Mouse (Mus musculus) limb, embryonic 14.5 days (tissue): ENCODE data around the gene Itpr2. TPM values are rescaled to one million over a fixed set of nuclear protein-coding genes. Genes with fewer than 3 reads are reported as not detected.

Experiments used
- ATAC-seq: fragments of 200-750 bp; cut with Nextera tagmentation; 2 replicates; pipeline ENCODE4 v1.8.0; 2017; ENCODE audit warnings: low read depth, moderate number of reproducible peaks, moderate TSS enrichment; ENCODE audit not compliant: low FRiP score
- DNase-seq: peaks from one replicate; pipeline ENCODE4 v3.0.0-alpha.2; 2015; ENCODE audit warnings: low spot score
- H3K27ac ChIP-seq: fragments of 300-500 bp; sonication (generic); replicated peaks from 2 replicates; pipeline ENCODE4 v1.5.1; 2014; ENCODE audit warnings: low read depth, mild to moderate bottlenecking, low read length, moderate library complexity, mixed read lengths
- H3K27me3 ChIP-seq: fragments of 300-500 bp; sonication (generic); 2 replicates; pipeline ENCODE4 v1.6.1; 2014; ENCODE audit warnings: low read length, mixed read lengths; ENCODE audit not compliant: control insufficient read depth, insufficient read depth
- H3K36me3 ChIP-seq: fragments of 300-500 bp; sonication (generic); 2 replicates; pipeline ENCODE4 v1.6.1; 2014; ENCODE audit warnings: mild to moderate bottlenecking, low read length, moderate library complexity, mixed read lengths; ENCODE audit not compliant: control insufficient read depth, insufficient read depth
- H3K4me1 ChIP-seq: fragments of 300-500 bp; sonication (generic); 2 replicates; pipeline ENCODE4 v1.6.1; 2014; ENCODE audit warnings: antibody characterized with exemption, low read length, mixed read lengths; ENCODE audit not compliant: control insufficient read depth, insufficient read depth
- H3K4me2 ChIP-seq: fragments of 300-500 bp; sonication (generic); replicated peaks from 2 replicates; pipeline ENCODE4 v1.6.1; 2014; ENCODE audit warnings: low read depth, mild to moderate bottlenecking, low read length, moderate library complexity; ENCODE audit not compliant: severe bottlenecking
- H3K4me3 ChIP-seq: fragments of 300-500 bp; sonication (generic); replicated peaks from 2 replicates; pipeline ENCODE4 v1.5.1; 2014; ENCODE audit warnings: low read length
- H3K9ac ChIP-seq: fragments of 300-500 bp; sonication (generic); 2 replicates; pipeline ENCODE4 v1.6.1; 2014; ENCODE audit warnings: mild to moderate bottlenecking, low read depth, low read length, moderate library complexity; ENCODE audit not compliant: severe bottlenecking
- H3K9me3 ChIP-seq: fragments of 300-500 bp; sonication (generic); 2 replicates; pipeline ENCODE4 v1.6.1; 2016; ENCODE audit warnings: low read length; ENCODE audit not compliant: control insufficient read depth
- POLR2A ChIP-seq: fragments of 200-500 bp; IDR thresholded peaks from 2 replicates; pipeline ENCODE4 v1.8.0; 2012; ENCODE audit warnings: inconsistent platforms, mild to moderate bottlenecking, moderate library complexity, borderline replicate concordance; ENCODE audit not compliant: insufficient read depth, insufficient read length; ENCODE audit errors: extremely low read depth
- WGBS: fragments of 180-500 bp; shearing (Covaris S2); extraction: QIAGEN DNeasy Blood & Tissue Kit; methylation state at CpG from one replicate; pipeline ENCODE4 v1.1.7; 2014; 5-methylcytosine and 5-hydroxymethylcytosine counted together
- polyA plus RNA-seq, 2 experiments: library from polyadenylated mRNA; depleted of rRNA in 1 of 2; stranded (reverse) in 1 of 2; unstranded in 1 of 2; fragments of >200 nt; fragmentation: Nextera tagmentation in 1 of 2; extraction: Ambion mirVana in 1 of 2; gene quantifications; 2 replicates each; pipeline versions ENCODE4 v1.2.1 to v1.2.3; 2012 to 2014

Gene Itpr2
- polyA plus RNA-seq, 2 experiments = 4.7 to 11.3 TPM

- Histone ChIP-seq H3K9me3 (no peaks in the 10 kb centered on the region), H3K4me3 (no peak overlapping the region), H3K27ac (no peak overlapping the region), H3K4me2 (no peak overlapping the region), H3K9ac (no peak overlapping the region), H3K36me3 (no peaks in the 10 kb centered on the region), H3K27me3 (no peaks in the 10 kb centered on the region), H3K4me1 (no peaks in the 10 kb centered on the region)
- WGBS = 72% methylated on average over 6 of the region's 6 CpGs
- no peak for DNase-seq
- ATAC-seq = no peak
- no peak for TF ChIP-seq POLR2A
Measured at GRCm38 (mm10) chr6:146515936-146516335, 13.9 kb upstream of the Itpr2 start.

DNA sequence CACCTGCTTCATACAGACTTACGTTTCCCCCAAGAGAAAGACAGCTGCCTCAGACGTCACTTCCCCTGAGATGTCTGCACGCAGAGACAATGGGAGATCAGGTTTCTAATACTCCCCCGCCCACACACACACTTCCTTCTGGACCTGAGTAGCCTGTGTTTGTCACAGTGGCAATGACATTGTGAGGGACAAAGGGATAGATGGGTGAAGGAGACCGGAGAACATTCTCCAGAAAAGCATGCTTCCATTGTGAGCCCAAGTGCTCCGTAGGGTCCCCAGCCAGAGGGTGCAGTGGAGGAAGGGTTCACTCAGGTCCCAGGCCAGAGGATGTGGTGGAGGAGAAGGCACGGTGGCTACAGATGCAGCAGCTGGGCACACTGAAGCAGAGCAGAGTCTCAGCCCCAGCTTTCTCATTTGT, 12.5 kb upstream of the Itpr2 start:
- DNase-seq (no peak), ATAC-seq (peak; percentile 53; the same call in 1 of the 2 replicates)
- H3K36me3 ChIP-seq = no peaks in the 10 kb centered on the region
- no peaks in the 10 kb centered on the region for H3K27me3 ChIP-seq
- H3K27ac ChIP-seq = no peak overlapping the region
- WGBS = 60% methylated on average over 7 of the region's 7 CpGs
- H3K9ac ChIP-seq = no peak overlapping the region
- H3K4me2 ChIP-seq = no peak overlapping the region
- no peak overlapping the region for H3K4me3 ChIP-seq
- no peak for TF ChIP-seq POLR2A
- no peaks in the 10 kb centered on the region for H3K9me3 ChIP-seq
- H3K4me1 ChIP-seq = no peaks in the 10 kb centered on the region

DNA sequence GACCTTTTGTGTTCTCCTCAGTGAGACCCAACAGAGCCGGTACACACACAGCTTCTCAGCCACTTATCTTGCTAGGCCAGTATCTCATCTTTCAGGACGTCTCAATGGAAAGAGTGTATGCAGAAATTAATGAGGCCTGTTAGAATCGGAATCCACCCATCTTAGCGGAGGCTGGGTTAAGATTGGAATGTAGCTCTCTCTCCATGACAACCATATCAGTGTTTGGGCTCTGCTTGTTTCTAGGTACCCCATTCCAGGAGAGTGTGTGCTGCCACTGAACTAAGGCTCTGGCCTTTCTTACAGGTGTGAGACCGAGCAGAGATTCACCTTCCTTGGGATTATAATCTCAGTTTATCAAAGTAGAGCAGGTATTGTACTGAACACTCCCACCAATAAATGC, 11.9 kb upstream of the Itpr2 start:
- no peaks in the 10 kb centered on the region for H3K4me1 ChIP-seq
- 78% methylated on average over 5 of the region's 5 CpGs for WGBS
- no peak for TF ChIP-seq POLR2A
- no peak for ATAC-seq
- H3K9ac ChIP-seq = no peak overlapping the region
- no peak overlapping the region for H3K4me3 ChIP-seq
- no peak overlapping the region for H3K27ac ChIP-seq
- no peak for DNase-seq
- no peaks in the 10 kb centered on the region for H3K27me3 ChIP-seq
- no peaks in the 10 kb centered on the region for H3K9me3 ChIP-seq
- H3K36me3 ChIP-seq = no peaks in the 10 kb centered on the region
- no peak overlapping the region for H3K4me2 ChIP-seq

GRCm38 (mm10) chr6:146513384-146513783, 11.4 kb upstream of the Itpr2 start:
- Histone ChIP-seq H3K36me3 (no peaks in the 10 kb centered on the region), H3K27me3 (no peaks in the 10 kb centered on the region), H3K4me3 (no peak overlapping the region), H3K27ac (no peak overlapping the region), H3K4me1 (no peaks in the 10 kb centered on the region), H3K9ac (no peak overlapping the region), H3K4me2 (no peak overlapping the region), H3K9me3 (no peaks in the 10 kb centered on the region)
- 82% methylated on average over 8 of the region's 8 CpGs for WGBS
- DNase-seq (no peak), ATAC-seq (no peak)
- no peak for TF ChIP-seq POLR2A

DNA sequence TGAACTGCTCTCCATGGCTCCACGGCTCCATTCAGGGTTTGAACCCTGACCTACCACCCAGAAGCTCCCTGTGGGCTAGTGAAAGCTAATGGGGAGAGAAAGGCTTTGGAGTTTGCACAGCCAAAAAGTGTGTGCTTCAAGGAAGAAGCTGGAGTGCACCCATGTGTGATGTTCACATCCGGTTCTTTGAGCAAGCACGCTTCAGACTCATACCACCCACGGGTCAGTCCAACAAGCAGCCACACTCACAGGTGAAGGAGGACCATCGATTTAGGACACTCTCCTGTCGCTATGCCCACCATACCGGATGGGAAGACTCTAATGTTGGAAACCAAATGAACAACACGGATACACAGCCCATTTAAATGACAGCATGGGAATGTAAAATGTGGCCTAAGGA, 9.5 kb upstream of the Itpr2 start:
- DNase-seq = no peak
- no peak for ATAC-seq
- 77% methylated on average over 8 of the region's 8 CpGs for whole genome bisulfite sequencing

GRCm38 (mm10) chr6:146509891-146510290, 7.9 kb upstream of the Itpr2 start:
- no peaks in the 10 kb centered on the region for H3K9me3 ChIP-seq
- DNase-seq = no peak
- 44% methylated on average over 1 of the region's 2 CpGs for WGBS

More for the DNA sequence above, 9.5 kb upstream of the Itpr2 start:
- H3K9me3 ChIP-seq = no peaks in the 10 kb centered on the region
- H3K9ac ChIP-seq = no peak overlapping the region
- H3K4me1 ChIP-seq = no peaks in the 10 kb centered on the region
- H3K4me2 ChIP-seq = no peak overlapping the region
- no peak overlapping the region for H3K4me3 ChIP-seq
- H3K27me3 ChIP-seq = no peaks in the 10 kb centered on the region
- H3K36me3 ChIP-seq = no peaks in the 10 kb centered on the region
- no peak overlapping the region for H3K27ac ChIP-seq
- TF ChIP-seq POLR2A = no peak

More at GRCm38 (mm10) chr6:146509891-146510290, 7.9 kb upstream of the Itpr2 start:
- no peak overlapping the region for H3K4me2 ChIP-seq
- H3K36me3 ChIP-seq = no peaks in the 10 kb centered on the region
- H3K4me3 ChIP-seq = no peak overlapping the region
- no peak overlapping the region for H3K27ac ChIP-seq
- H3K9ac ChIP-seq = no peak overlapping the region
- TF ChIP-seq POLR2A = no peak
- H3K27me3 ChIP-seq = no peaks in the 10 kb centered on the region
- no peaks in the 10 kb centered on the region for H3K4me1 ChIP-seq
- no peak for ATAC-seq
